Mouse (Mus musculus) embryonic facial prominence, embryonic 13.5 days (tissue): ENCODE measurements around the gene Tac2. TPM values are rescaled to one million over a fixed set of nuclear protein-coding genes. Genes with fewer than 3 reads are reported as not detected.

ENCODE experiments used
- ATAC-seq: fragments of 200-750 bp; cut with Nextera tagmentation; 2 replicates; pipeline ENCODE4 v1.8.0; 2017; ENCODE audit warnings: low read depth; ENCODE audit not compliant: insufficient number of reproducible peaks, insufficient read depth, low FRiP score, low TSS enrichment
- H3K27ac ChIP-seq: fragments of 300-500 bp; sonication (generic); 2 replicates; pipeline ENCODE4 v1.5.1; 2015; ENCODE audit warnings: moderate library complexity, mild to moderate bottlenecking, inconsistent platforms
- H3K27me3 ChIP-seq: fragments of 300-500 bp; sonication (generic); 2 replicates; pipeline ENCODE4 v1.6.1; 2015; ENCODE audit warnings: mild to moderate bottlenecking, inconsistent platforms
- H3K36me3 ChIP-seq: fragments of 300-500 bp; sonication (generic); 2 replicates; pipeline ENCODE4 v1.6.1; 2015; ENCODE audit warnings: mild to moderate bottlenecking, inconsistent platforms
- H3K4me1 ChIP-seq: fragments of 300-500 bp; sonication (generic); 2 replicates; pipeline ENCODE4 v1.6.1; 2015; ENCODE audit warnings: inconsistent platforms
- H3K4me2 ChIP-seq: fragments of 300-500 bp; sonication (generic); 2 replicates; pipeline ENCODE4 v1.6.1; 2015; ENCODE audit warnings: moderate library complexity, mild to moderate bottlenecking, inconsistent platforms
- H3K4me3 ChIP-seq: fragments of 300-500 bp; sonication (generic); 2 replicates; pipeline ENCODE4 v1.5.1; 2015; ENCODE audit warnings: mild to moderate bottlenecking, inconsistent platforms
- H3K9ac ChIP-seq: fragments of 300-500 bp; sonication (generic); 2 replicates; pipeline ENCODE4 v1.6.1; 2015; ENCODE audit warnings: mild to moderate bottlenecking, inconsistent platforms
- H3K9me3 ChIP-seq: fragments of 300-500 bp; sonication (generic); 2 replicates; pipeline ENCODE4 v1.6.1; 2016; ENCODE audit warnings: inconsistent platforms
- WGBS: fragments of 180-500 bp; shearing (Covaris S2); methylation state at CpG from one replicate; pipeline ENCODE4 v1.1.7; 2015; ENCODE audit warnings: mixed read lengths; 5-methylcytosine and 5-hydroxymethylcytosine counted together
- polyA plus RNA-seq: library from polyadenylated mRNA; unstranded; fragments of >200 nt; fragmentation: Nextera tagmentation; extraction: Ambion mirVana; gene quantifications from 2 replicates; pipeline ENCODE4 v1.2.1, GENCODE M21; 2015

Tac2 gene
- polyA plus RNA-seq, 1 experiment from 2014 or later = 0.55 TPM

DNA sequence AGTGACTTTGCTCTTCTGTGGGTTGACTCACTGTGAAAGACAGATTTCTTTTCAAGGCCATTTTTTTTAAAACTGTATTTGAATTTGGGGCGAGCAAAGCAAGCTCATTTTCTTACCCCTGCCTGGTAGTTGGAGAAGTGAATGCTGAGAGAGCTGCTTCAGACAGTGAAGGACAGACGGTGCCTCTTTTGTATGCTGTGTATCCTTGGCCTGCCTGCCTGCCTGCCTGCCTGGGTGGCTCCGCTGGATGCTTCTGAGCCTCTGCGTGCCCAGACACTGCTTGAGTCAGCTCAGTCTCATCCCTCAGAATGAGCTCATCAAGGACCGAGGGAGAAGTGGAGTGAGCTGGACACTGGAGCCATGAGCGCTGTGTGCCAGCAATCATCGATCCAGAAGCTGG lies 25.3 kb upstream of the Tac2 start:
- 87% methylated on average over 7 of the region's 7 CpGs for WGBS
- no peak overlapping the region for H3K9ac ChIP-seq
- H3K4me3 ChIP-seq = no peak overlapping the region
- no peak overlapping the region for H3K4me2 ChIP-seq
- no peak overlapping the region for H3K27ac ChIP-seq
- no peaks in the 10 kb centered on the region for H3K4me1 ChIP-seq
- no peak for ATAC-seq
- peaks cover 44% of the 10 kb centered on the region for H3K36me3 ChIP-seq
- H3K9me3 ChIP-seq = no peaks in the 10 kb centered on the region
- no peaks in the 10 kb centered on the region for H3K27me3 ChIP-seq

DNA sequence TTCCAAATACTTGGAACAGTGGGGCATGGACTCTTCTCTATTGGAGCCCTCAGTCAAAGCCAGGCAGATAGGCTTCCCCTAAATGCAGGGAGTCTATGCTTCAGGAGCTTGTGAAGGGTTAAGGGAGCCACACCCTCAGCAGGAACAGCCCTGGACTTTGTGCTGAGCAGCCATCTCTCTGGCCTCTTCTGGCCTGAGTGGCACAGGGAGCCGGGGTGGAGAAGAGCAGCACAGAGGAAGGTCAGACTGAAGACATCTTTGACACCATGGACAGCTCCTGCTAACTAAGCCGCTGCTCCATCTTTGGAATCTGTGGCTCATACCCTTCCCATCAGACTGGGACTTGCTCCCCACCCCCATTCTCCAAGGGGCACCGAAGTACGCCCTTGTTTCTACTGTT lies 21.0 kb upstream of the Tac2 start:
- H3K27me3 ChIP-seq = no peaks in the 10 kb centered on the region
- no peak for ATAC-seq
- no peak overlapping the region for H3K4me3 ChIP-seq
- H3K27ac ChIP-seq = no peak overlapping the region
- 38% methylated on average over 4 of the region's 4 CpGs for WGBS
- no peaks in the 10 kb centered on the region for H3K4me1 ChIP-seq
- H3K9ac ChIP-seq = no peak overlapping the region
- H3K36me3 ChIP-seq = peaks cover 21% of the 10 kb centered on the region
- H3K4me2 ChIP-seq = no peak overlapping the region
- no peaks in the 10 kb centered on the region for H3K9me3 ChIP-seq

DNA sequence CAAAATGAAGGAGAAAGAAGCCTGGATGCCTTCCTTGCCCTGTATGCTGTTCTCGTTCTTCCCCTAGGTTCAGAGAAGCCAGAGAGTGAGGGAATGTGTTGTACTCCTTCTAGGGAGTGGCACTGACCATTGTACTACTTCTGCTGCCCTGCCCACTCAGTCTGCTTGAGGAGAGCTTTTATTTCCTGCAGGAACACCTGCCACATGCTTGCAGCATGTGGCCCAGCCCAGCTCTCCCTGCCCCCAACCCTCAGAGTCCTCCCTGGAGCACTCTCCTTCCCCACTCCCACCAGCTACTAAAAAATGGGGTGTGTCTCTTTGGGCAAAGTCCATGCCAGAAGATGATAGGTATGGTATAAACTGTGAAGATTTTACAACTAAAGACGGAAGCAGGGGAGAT lies 20.0 kb upstream of the Tac2 start:
- Histone ChIP-seq H3K36me3 (peaks cover 12% of the 10 kb centered on the region), H3K4me3 (no peak overlapping the region), H3K27ac (no peak overlapping the region), H3K9me3 (no peaks in the 10 kb centered on the region), H3K4me2 (no peak overlapping the region), H3K4me1 (no peaks in the 10 kb centered on the region), H3K9ac (no peak overlapping the region), H3K27me3 (no peaks in the 10 kb centered on the region)
- no peak for ATAC-seq
- 66% methylated on average over 2 of the region's 2 CpGs for WGBS

DNA sequence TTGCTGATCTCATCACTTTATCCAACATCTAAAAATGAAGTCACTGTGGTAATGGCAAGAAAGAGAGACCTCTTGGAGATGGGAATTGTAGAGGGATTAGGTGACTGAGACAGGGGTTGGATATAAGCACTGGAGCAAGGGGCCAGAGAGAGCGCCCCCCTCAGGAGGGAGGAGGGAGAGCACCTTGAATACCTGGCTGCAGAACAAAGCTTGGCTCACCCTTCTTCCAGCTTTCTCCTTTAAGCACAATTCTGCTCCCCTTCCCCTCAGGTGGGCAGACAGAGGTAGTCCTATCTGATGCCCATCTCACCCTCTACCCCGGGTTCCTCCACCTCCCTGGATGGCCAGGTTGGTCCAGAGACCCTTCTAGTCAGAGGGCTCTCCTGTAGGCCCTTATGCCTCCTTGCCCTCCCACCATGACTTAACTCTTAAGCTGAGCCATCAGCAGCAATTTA lies 19.5 kb upstream of the Tac2 start, which contains the start of gene Myo1a:
Myo1a (plus strand) TSS at position 405 of the 455 bp plus-strand sequence.
- Histone ChIP-seq H3K4me1 (no peaks in the 10 kb centered on the region), H3K9me3 (no peaks in the 10 kb centered on the region), H3K4me3 (no peak within 1 kb of the TSS), H3K36me3 (peaks cover 7% of the 10 kb centered on the region), H3K27me3 (no peaks in the 10 kb centered on the region), H3K9ac (no peak within 1 kb of the TSS), H3K4me2 (no peak within 1 kb of the TSS), H3K27ac (no peak within 1 kb of the TSS)
- 63% methylated on average over 2 of the region's 2 CpGs for WGBS
- ATAC-seq = no peak

GRCm38 (mm10) chr10:127705783-127706182 lies 18.5 kb upstream of the Tac2 start:
- Histone ChIP-seq H3K4me2 (no peak overlapping the region), H3K36me3 (no peaks in the 10 kb centered on the region), H3K9me3 (no peaks in the 10 kb centered on the region)

GRCm38 (mm10) chr10:127707721-127708120 lies 16.6 kb upstream of the Tac2 start:
- Histone ChIP-seq H3K27ac (no peak overlapping the region), H3K9me3 (no peaks in the 10 kb centered on the region), H3K9ac (no peak overlapping the region), H3K4me3 (no peak overlapping the region), H3K4me1 (peaks cover 10% of the 10 kb centered on the region), H3K27me3 (no peaks in the 10 kb centered on the region), H3K4me2 (no peak overlapping the region), H3K36me3 (no peaks in the 10 kb centered on the region)
- ATAC-seq = no peak
- 90% methylated on average over 7 of the region's 7 CpGs for WGBS

More at GRCm38 (mm10) chr10:127705783-127706182, 18.5 kb upstream of the Tac2 start:
- no peak for ATAC-seq
- Histone ChIP-seq H3K27me3 (no peaks in the 10 kb centered on the region), H3K4me1 (no peaks in the 10 kb centered on the region), H3K9ac (no peak overlapping the region), H3K27ac (no peak overlapping the region), H3K4me3 (no peak overlapping the region)
- WGBS = 87% methylated on average over 4 of the region's 4 CpGs

DNA sequence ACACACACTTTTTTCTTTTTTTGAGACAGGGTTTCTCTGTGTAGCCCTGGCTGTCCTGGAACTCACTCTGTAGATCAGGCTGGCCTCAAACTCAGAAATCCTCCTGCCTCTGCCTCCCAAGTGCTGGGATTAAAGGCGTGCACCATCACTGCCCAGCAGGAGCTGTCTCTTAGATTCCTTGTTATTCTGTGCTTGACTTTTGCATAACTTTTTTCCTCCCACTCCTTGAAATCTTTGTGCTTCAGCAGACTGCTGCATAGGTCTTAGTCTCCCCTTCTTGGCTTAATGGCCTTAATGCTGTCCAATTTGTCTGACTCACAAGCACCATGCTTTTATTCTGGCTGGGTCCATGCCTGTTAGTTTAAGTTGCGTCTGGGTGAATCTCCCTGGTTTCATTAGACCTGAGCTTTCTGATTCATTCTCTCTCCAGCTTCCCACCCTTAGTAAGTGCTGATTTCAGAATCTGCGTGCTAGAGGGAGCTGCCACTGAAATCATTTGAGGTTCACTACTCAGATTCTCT lies 15.4 kb upstream of the Tac2 start:
- H3K9me3 ChIP-seq = no peaks in the 10 kb centered on the region
- peaks cover 16% of the 10 kb centered on the region for H3K4me1 ChIP-seq
- WGBS = 85% methylated on average over 3 of the region's 3 CpGs
- no peaks in the 10 kb centered on the region for H3K36me3 ChIP-seq
- H3K9ac ChIP-seq = no peak overlapping the region
- H3K27me3 ChIP-seq = no peaks in the 10 kb centered on the region
- no peak overlapping the region for H3K4me2 ChIP-seq
- no peak for ATAC-seq
- no peak overlapping the region for H3K27ac ChIP-seq
- H3K4me3 ChIP-seq = no peak overlapping the region

GRCm38 (mm10) chr10:127710331-127710730 lies 13.9 kb upstream of the Tac2 start:
- Histone ChIP-seq H3K36me3 (no peaks in the 10 kb centered on the region), H3K4me3 (no peak overlapping the region), H3K27me3 (no peaks in the 10 kb centered on the region), H3K9ac (no peak overlapping the region), H3K4me2 (no peak overlapping the region), H3K9me3 (no peaks in the 10 kb centered on the region), H3K27ac (no peak overlapping the region), H3K4me1 (peaks cover 16% of the 10 kb centered on the region)
- no peak for ATAC-seq
- 78% methylated on average over 13 of the region's 13 CpGs for WGBS

- H3K4me3 ChIP-seq = no peak overlapping the region
- no peaks in the 10 kb centered on the region for H3K9me3 ChIP-seq
- ATAC-seq = no peak
- H3K27ac ChIP-seq = 0 out of 2 replicates have a peak overlapping the region, but pooled peaks have one; percentile 12
- no peak overlapping the region for H3K4me2 ChIP-seq
- peaks cover 16% of the 10 kb centered on the region for H3K4me1 ChIP-seq
- H3K27me3 ChIP-seq = no peaks in the 10 kb centered on the region
- H3K36me3 ChIP-seq = no peaks in the 10 kb centered on the region
- 34% methylated on average over 6 of the region's 6 CpGs for WGBS
- no peak overlapping the region for H3K9ac ChIP-seq
Observed at GRCm38 (mm10) chr10:127712736-127713135, 11.5 kb upstream of the Tac2 start.

DNA sequence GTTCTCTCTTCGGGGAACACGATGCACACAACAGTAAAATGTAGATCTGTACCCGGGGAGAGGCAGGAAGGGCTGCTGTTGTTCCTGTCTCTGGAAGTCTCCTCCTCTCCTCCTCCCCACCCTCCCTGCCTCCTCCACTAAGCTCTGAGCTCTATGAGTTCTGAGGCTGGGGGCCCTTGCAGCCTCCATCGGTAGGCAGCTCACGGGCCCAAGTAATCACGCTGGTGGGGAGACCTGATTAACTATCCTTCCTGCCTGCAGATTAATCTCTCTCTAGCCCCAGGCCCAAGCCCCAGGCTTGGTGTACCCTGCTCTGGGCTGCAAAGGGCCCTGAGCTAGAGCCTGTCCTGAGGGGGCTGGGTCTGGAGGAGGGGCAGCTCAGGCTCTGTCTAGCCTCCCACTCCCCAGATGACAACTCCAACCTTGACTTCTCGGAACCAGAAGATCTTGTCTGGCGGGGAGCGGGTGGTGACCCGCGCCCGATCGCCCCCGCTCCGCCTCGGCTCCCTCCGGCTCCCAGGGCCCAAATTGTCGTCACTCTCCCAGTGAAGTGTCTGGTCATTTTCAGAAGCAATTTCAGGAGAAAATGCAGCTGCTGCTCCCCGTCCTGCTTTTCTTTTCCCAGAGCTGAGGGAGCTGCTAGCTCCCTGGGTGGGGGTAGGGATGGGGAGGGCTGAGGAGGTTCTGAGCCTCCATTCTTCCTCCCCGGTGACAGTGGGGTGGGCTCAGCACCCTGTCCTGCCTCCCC lies 2.4 kb upstream of the Tac2 start:
- Histone ChIP-seq H3K9me3 (no peaks in the 10 kb centered on the region), H3K4me3 (peak overlapping the region; percentile 19), H3K9ac (peak overlapping the region; percentile 33; the same call in 1 of the 2 replicates), H3K27me3 (peaks cover 46% of the 10 kb centered on the region), H3K36me3 (no peaks in the 10 kb centered on the region), H3K4me1 (peaks cover 23% of the 10 kb centered on the region), H3K27ac (no peak overlapping the region), H3K4me2 (peak overlapping the region; percentile 44)
- no peak for ATAC-seq
- WGBS = 6% methylated on average over 20 of the region's 20 CpGs

GRCm38 (mm10) chr10:127725136-127725535 lies 858 bp downstream of the Tac2 start:
- Histone ChIP-seq H3K36me3 (no peaks in the 10 kb centered on the region), H3K27ac (no peak overlapping the region), H3K4me1 (peaks cover 16% of the 10 kb centered on the region), H3K4me3 (no peak overlapping the region), H3K9ac (no peak overlapping the region), H3K9me3 (no peaks in the 10 kb centered on the region), H3K4me2 (no peak overlapping the region), H3K27me3 (peaks cover 72% of the 10 kb centered on the region)
- 87% methylated on average over 4 of the region's 4 CpGs for WGBS
- no peak for ATAC-seq

- Histone ChIP-seq H3K9me3 (no peaks in the 10 kb centered on the region), H3K4me2 (no peak overlapping the region), H3K27me3 (peaks cover 54% of the 10 kb centered on the region), H3K4me3 (no peak overlapping the region), H3K4me1 (no peaks in the 10 kb centered on the region), H3K9ac (no peak overlapping the region), H3K27ac (no peak overlapping the region), H3K36me3 (no peaks in the 10 kb centered on the region)
- 68% methylated on average over 8 of the region's 8 CpGs for WGBS
- no peak for ATAC-seq
Observed at GRCm38 (mm10) chr10:127728437-127728836, 4.2 kb downstream of the Tac2 start.
